Mouse (Mus musculus) testis, adult 2 months (tissue): ENCODE measurements around the gene Pdxp. TPM values are rescaled to one million over a fixed set of nuclear protein-coding genes. Genes with fewer than 3 reads are reported as not detected.

Experiments used
- H3K27ac ChIP-seq: fragments of 200-500 bp; 2 replicates; pipeline ENCODE4 v1.5.1; 2012; ENCODE audit warnings: low read depth, low read length; ENCODE audit not compliant: control insufficient read depth, insufficient read depth
- H3K27me3 ChIP-seq: fragments of 200-500 bp; 2 replicates; pipeline ENCODE4 v1.6.1; 2012; ENCODE audit warnings: mild to moderate bottlenecking, low read length, moderate library complexity; ENCODE audit not compliant: control insufficient read depth, insufficient read depth
- H3K36me3 ChIP-seq: fragments of 200-500 bp; 2 replicates; pipeline ENCODE4 v1.6.1; 2012; ENCODE audit warnings: mild to moderate bottlenecking, low read length; ENCODE audit not compliant: control insufficient read depth, insufficient read depth
- H3K4me1 ChIP-seq: fragments of 200-500 bp; 2 replicates; pipeline ENCODE4 v1.6.1; 2012; ENCODE audit warnings: low read length; ENCODE audit not compliant: control insufficient read depth, insufficient read depth
- H3K4me3 ChIP-seq: fragments of 200-500 bp; 2 replicates; pipeline ENCODE4 v1.5.1; 2012; ENCODE audit warnings: low read depth, mild to moderate bottlenecking, low read length, moderate library complexity, mixed read lengths; ENCODE audit not compliant: control insufficient read depth
- CTCF ChIP-seq: fragments of 200-500 bp; IDR thresholded peaks from 2 replicates; pipeline ENCODE4 v1.5.1; 2012; ENCODE audit warnings: low read depth, mild to moderate bottlenecking, inconsistent platforms, low read length, moderate library complexity; ENCODE audit not compliant: control insufficient read depth, insufficient read depth, insufficient replicate concordance
- POLR2A ChIP-seq: fragments of 200-500 bp; IDR thresholded peaks from 2 replicates; pipeline ENCODE4 v1.6.1; 2012; ENCODE audit warnings: low read depth, mild to moderate bottlenecking, inconsistent platforms, low read length, moderate library complexity; ENCODE audit not compliant: control insufficient read depth
- polyA plus RNA-seq: library from polyadenylated mRNA; depleted of rRNA; stranded (reverse); fragments of >200 nt; gene quantifications from 2 replicates; pipeline ENCODE4 v1.2.3, GENCODE M21; 2012

The Pdxp gene
- polyA plus RNA-seq, 1 experiment = 3.8 TPM

DNA sequence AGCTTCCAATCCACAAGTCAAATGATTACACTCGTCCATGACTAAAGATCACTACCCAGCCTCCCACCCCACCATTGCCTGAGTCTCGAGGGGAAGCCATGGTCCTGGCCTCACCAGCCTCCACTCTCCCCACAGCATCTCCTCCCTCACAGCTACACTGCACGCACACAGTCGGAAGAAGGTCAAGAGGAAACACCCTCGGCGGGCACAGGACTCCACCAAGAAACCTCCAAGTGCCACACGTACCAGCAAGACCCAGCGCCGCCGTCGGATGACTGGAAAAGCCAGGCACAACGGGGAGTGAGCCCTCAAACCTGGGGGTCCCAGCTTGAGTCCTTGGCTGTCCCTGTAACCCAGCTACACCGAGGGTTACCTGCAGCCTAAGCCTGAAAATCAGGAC lies 26.6 kb downstream of the Pdxp start:
- TF ChIP-seq CTCF (no peak), POLR2A (no peak)
- Histone ChIP-seq H3K36me3 (peaks cover 2% of the 10 kb centered on the region), H3K27me3 (no peaks in the 10 kb centered on the region), H3K4me3 (no peak overlapping the region), H3K27ac (no peak overlapping the region), H3K4me1 (peaks cover 2% of the 10 kb centered on the region; the same call in 1 of the 2 replicates)

DNA sequence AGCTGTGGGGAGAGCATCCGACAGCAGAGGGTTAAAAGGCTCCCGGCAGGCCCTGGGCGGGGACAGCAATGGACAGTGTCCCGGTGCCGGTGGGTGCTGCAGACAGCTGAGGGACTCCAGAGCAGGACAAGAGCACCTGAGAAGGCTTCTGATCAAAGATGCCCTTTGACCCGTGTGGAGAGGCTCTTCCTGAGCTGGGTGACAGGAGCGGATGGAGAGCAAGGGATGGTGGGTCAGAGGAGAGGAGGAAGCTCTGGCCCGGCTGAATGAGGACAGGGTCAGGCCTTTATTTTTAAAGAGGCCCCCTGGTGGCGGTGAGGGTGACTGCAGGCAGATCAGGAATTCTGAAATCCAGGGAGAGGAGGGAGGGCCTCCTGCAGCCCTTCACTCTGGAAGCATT lies 28.9 kb downstream of the Pdxp start:
- Histone ChIP-seq H3K4me1 (no peaks in the 10 kb centered on the region; the same call in 1 of the 2 replicates), H3K36me3 (peaks cover 2% of the 10 kb centered on the region), H3K4me3 (no peak overlapping the region), H3K27ac (no peak overlapping the region), H3K27me3 (no peaks in the 10 kb centered on the region)
- TF ChIP-seq POLR2A = no peak
- peak; percentile 59; the same call in 1 of the 2 replicates for TF ChIP-seq CTCF

DNA sequence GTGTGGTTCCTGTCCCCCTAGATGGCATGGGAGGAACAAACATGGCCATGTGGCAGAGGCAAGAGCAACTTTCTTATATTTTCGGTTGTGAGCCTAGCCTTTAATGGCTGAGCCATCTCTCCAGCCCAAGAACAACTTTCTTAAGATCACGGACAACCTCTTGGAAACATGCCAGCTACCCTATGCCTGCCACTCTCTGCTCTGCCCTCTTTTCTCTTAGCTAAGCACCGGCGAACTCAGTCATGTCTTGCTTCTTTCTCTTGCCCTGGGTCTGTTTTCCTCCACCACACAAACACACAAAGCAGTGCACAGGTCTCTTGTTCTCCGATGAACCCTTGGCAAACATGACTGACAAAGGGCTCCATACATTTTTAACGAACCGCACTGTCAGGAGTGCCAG lies 32.5 kb downstream of the Pdxp start:
- no peak overlapping the region for H3K27ac ChIP-seq
- no peaks in the 10 kb centered on the region for H3K36me3 ChIP-seq
- TF ChIP-seq POLR2A = no peak
- no peak for TF ChIP-seq CTCF
- no peaks in the 10 kb centered on the region for H3K27me3 ChIP-seq
- no peak overlapping the region for H3K4me3 ChIP-seq
- H3K4me1 ChIP-seq = peaks cover 4% of the 10 kb centered on the region

- TF ChIP-seq POLR2A = no peak
- TF ChIP-seq CTCF = no peak
- Histone ChIP-seq H3K4me1 (peaks cover 4% of the 10 kb centered on the region), H3K27me3 (no peaks in the 10 kb centered on the region), H3K36me3 (no peaks in the 10 kb centered on the region), H3K4me3 (peak within 1 kb of the TSS; percentile 41), H3K27ac (no peak within 1 kb of the TSS)
Observed at GRCm38 (mm10) chr15:78947657-78948056, 33.9 kb downstream of the Pdxp start, which contains the start of gene Triobp. Gene Triobp, plus strand, starts transcription at chr15:78947724.

DNA sequence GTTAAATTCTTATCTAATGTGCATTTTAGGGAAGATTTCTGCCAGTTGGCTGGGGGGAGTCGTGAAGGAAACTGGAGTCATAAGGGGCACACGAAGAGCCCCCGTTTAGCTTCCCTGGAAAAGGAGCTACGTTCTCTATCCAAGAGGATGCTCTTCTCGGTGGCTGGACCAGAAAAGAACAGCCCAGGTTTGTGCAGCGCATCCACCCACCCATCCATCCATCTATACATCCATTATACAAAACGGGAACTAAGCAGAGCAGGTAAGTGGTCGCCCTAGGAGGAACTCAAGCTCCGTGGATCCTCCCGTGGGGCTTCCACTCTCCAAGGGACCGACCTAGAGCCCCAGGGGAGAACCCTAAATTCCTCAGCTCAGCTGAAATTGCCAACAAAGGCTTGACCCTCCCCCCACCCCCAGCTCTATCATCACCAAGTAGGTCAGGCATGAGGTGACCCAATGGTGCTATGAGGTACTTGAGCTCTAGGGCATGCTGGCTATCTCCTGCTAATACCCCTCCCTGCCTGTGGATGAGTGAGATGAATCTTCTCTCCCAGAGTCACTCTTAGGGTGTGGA lies 34.5 kb downstream of the Pdxp start:
- Histone ChIP-seq H3K4me3 (peak overlapping the region; percentile 41), H3K4me1 (peaks cover 4% of the 10 kb centered on the region), H3K27ac (no peak overlapping the region), H3K36me3 (no peaks in the 10 kb centered on the region), H3K27me3 (no peaks in the 10 kb centered on the region)
- peak; percentile 12; the same call in 1 of the 2 replicates for TF ChIP-seq POLR2A
- no peak for TF ChIP-seq CTCF

- H3K4me1 ChIP-seq = peaks cover 10% of the 10 kb centered on the region
- TF ChIP-seq CTCF = no peak
- H3K36me3 ChIP-seq = no peaks in the 10 kb centered on the region
- no peaks in the 10 kb centered on the region for H3K27me3 ChIP-seq
- no peak overlapping the region for H3K27ac ChIP-seq
- no peak overlapping the region for H3K4me3 ChIP-seq
Observed at GRCm38 (mm10) chr15:78948883-78949282, 35.2 kb downstream of the Pdxp start.

- TF ChIP-seq POLR2A = no peak
- TF ChIP-seq CTCF = no peak
- Histone ChIP-seq H3K4me3 (no peak overlapping the region), H3K27ac (no peak overlapping the region), H3K4me1 (peaks cover 6% of the 10 kb centered on the region; the same call in 1 of the 2 replicates), H3K36me3 (no peaks in the 10 kb centered on the region), H3K27me3 (no peaks in the 10 kb centered on the region)
Observed at GRCm38 (mm10) chr15:78955663-78956062, 41.9 kb downstream of the Pdxp start.
